Mouse (Mus musculus) liver, adult 2 months (tissue): ENCODE data around the gene Scyl3.

Source experiments
- CTCF ChIP-seq: fragments of 200-500 bp; IDR thresholded peaks from 2 replicates; pipeline ENCODE4 v1.5.1; 2011; ENCODE audit warnings: low read depth, low read length, control low read depth
- POLR2A ChIP-seq: fragments of 200-500 bp; IDR thresholded peaks from 2 replicates; pipeline ENCODE4 v1.6.1; 2011; ENCODE audit warnings: low read length, control low read depth; ENCODE audit not compliant: insufficient read depth; ENCODE audit errors: extremely low read depth

DNA sequence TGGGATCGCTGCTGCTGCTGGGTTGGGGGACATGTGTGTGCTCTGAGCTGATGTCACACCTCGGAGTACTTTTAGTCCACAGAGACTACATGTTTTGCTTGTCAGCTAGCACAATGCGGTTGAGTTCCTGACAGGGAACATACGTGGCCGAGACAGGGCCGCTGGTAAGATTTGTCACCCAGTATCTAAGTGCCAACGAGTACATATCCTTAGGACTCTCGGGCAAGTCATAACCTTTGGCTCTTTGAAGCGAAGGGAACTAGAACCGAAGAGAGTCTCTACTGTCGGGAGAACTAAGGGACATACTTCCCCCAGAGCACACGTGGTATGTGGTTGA lies 1.5 kb downstream of the Scyl3 start:
- TF ChIP-seq CTCF: no peak
- no peak for TF ChIP-seq POLR2A
